Mouse (Mus musculus): ENCODE data around the gene Celf5.

- TF ChIP-seq CTCF (IDR thresholded peaks at IDR 0.05; ENCODE audit: borderline replicate concordance, insufficient read depth, low read depth, low read length) (no peak), POLR2A (IDR thresholded peaks at IDR 0.05; ENCODE audit: borderline replicate concordance, insufficient read depth, low read length) (peak; percentile 72)
Observed at GRCm38 (mm10) chr10:81430831-81431525, 51.5 kb downstream of the Celf5 start.

All from cerebellum, adult 2 months (tissue).